Mouse (Mus musculus): ENCODE measurements at regions not wholly inside any gene's neighbourhood (a gene's known extent, or its start where the extent isn't known, plus 50 kb on each side); places are given as distances from the start of the nearest gene placed in this dataset.

DNA sequence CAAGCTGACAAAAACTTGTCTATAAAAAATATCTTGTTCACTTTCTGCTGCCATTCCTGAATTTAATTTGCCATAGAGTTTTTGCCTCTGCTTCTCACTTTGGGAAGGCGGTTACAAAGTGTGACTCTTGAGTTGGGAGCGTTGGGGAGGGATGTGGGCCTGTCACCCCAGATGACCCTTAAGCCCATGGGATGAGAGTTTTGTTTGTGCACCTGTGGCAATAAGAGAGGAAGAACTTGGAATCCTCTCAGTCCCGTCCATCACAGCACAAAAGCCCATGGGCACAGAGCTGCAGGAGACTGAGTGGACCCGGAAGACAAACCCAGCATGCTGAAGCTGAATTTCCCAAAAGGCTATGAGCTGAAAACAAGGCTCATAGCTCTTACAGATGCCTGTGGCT is 127.7 kb upstream of the Pik3r1 start:
- TF ChIP-seq EP300 (IDR thresholded peaks at IDR 0.05; ENCODE audit: low read depth) (no peak), CTCF (IDR thresholded peaks at IDR 0.05; ENCODE audit: low read depth) (no peak)

Data from liver, postnatal 0 days (tissue).